Mouse (Mus musculus): ENCODE data around the gene Mief2.

Gene Mief2

DNA sequence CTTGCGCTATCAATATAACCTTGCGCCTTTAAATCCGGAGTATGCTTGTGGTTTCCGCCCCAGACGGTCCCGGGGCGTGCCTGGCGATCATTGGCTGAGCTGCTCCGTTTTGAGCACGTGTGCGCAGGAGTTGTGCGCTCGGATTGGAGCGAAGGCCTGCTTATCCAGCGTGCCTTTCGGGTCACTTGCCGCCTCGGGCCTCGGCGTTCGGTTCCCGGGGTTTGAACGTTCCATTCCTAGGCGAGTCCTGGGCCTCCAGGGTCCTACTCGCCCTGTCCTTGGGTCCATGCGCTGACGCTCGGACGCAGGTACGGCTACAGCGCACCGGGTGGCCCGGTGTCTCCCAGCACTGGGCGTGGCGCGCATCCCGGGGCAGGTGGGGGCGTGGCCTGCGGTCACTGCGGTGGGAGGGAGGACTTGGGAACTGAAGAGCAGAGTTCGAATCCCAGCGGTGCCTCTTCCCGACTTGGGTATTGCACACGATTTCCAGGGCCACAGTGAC is at the start of gene Mief2:
Gene Mief2 (plus strand): TSS at position 139 of the 502 bp plus-strand sequence.
- in situ Hi-C loops (cut with MboI, MseI), result no loop called here

DNA sequence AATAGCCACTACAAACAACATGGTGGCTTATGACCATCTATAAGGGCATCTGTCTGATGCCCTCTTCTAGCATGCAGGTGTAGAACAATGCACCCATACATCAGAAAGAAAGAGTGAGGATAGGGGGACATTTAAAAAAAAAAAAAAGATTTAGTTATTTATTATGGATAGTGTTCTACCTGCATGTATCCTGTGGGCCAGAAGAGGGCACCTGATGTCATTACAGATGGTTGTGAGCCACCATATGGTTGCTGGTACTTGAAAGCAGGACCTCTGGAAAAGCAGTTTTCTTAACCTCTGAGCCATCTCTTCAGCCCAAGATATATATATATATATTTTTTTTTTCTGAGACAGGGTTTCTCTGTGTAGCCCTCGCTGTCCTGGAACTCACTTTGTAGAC is 32.0 kb upstream of the Mief2 start:
- in situ Hi-C loops (cut with MboI, MseI), result no loop called here

DNA sequence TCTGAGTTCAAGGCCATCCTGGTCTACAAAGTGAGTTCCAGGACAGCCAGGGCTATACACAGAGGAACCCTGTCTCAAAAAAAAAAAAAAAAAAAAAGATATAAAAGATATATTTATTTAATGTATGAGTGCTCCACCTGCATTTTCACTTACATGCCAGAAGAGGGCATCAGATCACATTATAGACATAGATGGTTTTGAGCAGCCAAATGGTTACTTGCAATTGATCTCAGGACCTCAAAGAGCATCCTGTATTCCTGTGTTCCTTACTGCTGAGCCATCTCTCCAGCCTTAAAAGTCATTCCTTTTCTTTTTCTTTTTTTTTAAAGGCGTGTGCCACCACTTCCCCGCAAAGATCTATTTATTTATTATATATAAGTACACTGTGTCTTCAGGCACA is 30.6 kb upstream of the Mief2 start:
- in situ Hi-C loops (cut with MboI, MseI), result no loop called here

DNA sequence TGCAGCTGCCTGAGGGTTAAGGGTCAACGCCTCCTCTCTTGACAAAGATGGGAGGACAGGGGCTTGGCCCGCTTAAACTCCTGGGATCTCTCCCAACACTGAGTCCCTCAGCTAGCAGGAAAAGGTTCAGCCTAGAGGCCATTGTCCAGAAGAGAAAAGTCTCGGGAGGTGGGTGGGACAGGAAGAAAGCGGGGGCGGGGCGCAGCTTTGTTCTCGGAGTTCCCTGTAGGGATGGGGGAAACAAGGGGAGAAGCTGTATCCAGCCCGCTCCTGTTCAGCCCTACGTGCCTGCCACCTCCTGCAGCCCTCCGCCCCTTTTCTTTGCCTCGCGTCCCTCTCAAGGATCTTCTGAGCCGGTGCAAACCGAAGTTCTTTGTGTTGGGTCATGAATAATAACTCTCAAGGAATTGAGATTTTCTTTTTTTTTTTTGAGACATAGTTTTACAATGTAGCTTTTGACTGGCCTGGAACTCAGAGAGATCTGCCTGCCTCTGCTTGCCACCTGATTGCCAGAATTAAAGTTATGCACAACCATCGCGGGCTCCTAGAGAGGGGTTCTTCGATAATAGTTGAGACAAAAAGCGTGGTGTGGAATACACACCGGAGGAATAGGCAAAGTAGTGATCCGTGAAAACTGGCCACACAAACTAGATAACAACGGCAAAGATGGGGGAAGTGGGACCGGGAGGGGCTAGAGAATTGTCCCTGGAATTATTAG is 29.2 kb upstream of the Mief2 start:
- in situ Hi-C loops (cut with MboI, MseI), result no loop called here

DNA sequence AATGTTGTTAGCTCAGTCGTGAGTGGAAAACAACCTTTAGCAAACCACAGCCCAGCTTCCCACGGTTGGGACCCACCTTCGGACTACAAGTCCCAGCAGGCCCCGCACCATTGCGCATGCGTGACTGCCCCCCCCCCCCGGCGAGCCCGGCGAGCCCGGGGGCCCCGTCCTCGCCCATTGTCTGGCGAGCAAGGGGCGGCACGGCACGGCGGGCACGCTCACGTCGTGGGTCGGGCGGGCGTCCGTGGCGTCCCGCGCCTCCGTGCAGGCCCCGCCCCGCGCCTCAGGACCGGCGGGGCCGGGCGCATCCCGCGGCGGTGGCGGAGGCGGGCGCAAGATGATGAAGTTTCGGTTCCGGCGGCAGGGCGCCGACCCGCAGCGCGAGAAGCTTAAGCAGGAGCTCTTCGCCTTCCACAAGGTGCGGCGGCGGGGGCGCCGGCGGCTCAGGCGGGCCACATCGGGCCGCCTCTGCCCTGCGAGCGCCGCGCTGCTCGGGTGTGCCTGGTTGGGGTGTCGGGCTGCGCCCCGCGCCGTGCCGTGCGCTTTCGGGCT is 28.6 kb upstream of the Mief2 start, which contains the start of gene Llgl1:
Gene Llgl1 (plus strand): TSS at position 200 of the 552 bp plus-strand sequence.
- in situ Hi-C loops (cut with MboI, MseI), result loop anchor here in 1 of 2 experiments (5.0 to 10.0 kb wide), 2 partner anchors 1258 to 1895 kb away; partner anchors contain the start of gene Specc1

DNA sequence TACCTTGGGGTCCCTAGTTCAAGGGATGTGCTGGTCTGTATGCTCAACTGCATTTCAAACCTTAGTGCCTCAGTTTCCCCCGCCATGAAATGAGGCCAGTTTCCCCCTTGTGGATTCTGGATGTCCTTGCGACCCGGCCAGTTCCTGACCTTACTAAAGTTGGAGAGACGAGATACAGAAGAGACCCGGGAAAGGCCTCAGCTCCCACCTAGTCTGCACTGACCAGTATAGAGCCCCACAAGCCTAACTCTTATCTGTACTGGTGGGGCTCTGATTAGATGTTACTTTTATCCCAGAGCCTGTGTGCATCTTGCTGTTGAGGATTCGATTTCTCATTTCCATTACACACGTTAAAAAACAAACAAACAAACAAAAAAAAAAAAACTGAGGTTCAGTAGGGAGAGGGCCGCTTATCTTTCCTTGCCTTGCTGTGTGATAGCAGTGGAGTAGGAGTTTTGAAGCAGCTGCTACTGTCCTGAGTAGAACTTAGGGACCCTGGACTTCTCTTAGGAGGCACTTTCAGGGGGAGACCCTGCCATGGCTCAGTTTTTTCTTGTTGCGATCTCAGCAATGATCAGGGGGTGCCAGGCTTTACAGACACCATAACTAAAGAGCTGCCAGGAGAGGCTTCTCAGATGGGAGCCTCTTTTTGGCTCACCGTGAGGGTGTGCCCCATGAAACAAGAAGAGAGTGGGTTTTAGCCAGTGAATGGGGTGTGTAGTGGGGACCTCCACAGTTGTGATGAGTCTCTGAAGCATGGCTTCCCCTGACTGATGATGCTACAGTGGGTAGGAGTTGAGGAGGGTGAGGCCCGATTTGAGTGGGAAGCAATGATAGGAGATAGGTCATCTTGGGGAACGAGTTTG is 27.6 kb upstream of the Mief2 start:
- in situ Hi-C loops (cut with MboI, MseI), result loop anchor here in 1 of 2 experiments (5.0 to 10.0 kb wide), 2 partner anchors 1257 to 1894 kb away; partner anchors contain the start of gene Specc1

DNA sequence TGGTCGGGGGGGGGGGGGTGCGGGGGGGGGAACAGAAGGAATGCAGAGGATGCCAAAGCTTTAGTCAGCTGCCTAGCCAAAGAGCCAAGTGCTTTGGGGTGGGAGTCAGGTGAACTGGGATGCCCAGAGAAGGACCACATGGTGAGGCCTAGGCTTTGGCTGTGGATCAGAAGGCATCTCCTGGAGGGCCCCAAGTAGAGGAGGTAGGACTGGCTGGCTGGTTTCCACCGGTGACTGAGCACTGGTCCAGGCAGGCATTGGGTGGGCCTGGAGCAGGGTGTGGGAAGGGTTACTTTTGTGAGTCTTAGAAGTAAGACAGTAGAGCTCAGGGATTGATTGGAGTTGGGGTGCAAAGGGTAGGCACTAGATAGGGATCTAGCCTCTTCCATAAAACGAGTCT is 26.6 kb upstream of the Mief2 start:
- in situ Hi-C loops (cut with MboI, MseI), result loop anchor here in 1 of 2 experiments (5.0 to 10.0 kb wide), 2 partner anchors 1256 to 1893 kb away; partner anchors contain the start of gene Specc1

DNA sequence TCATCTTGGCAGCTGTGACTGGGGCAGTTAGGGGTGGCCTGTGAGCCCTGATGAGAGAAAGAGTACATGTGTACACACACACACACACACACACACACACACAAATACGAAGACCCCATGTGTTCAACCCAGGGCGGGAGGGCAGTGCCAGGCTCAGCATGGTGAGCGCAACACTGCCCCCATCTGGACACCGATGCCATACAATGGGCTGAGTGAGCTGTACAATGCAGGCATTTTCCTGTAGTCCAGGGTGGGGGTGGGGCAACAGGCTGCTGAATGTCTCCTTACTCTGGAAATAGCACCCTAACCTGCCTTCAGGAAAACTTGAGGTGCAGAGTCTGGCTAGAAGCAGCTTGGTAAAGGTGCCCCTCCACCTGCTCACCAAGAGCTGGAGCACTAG is 25.1 kb upstream of the Mief2 start:
- in situ Hi-C loops (cut with MboI, MseI), result loop anchor here in 1 of 2 experiments (5.0 to 10.0 kb wide), 2 partner anchors 1254 to 1892 kb away; partner anchors contain the start of gene Specc1

DNA sequence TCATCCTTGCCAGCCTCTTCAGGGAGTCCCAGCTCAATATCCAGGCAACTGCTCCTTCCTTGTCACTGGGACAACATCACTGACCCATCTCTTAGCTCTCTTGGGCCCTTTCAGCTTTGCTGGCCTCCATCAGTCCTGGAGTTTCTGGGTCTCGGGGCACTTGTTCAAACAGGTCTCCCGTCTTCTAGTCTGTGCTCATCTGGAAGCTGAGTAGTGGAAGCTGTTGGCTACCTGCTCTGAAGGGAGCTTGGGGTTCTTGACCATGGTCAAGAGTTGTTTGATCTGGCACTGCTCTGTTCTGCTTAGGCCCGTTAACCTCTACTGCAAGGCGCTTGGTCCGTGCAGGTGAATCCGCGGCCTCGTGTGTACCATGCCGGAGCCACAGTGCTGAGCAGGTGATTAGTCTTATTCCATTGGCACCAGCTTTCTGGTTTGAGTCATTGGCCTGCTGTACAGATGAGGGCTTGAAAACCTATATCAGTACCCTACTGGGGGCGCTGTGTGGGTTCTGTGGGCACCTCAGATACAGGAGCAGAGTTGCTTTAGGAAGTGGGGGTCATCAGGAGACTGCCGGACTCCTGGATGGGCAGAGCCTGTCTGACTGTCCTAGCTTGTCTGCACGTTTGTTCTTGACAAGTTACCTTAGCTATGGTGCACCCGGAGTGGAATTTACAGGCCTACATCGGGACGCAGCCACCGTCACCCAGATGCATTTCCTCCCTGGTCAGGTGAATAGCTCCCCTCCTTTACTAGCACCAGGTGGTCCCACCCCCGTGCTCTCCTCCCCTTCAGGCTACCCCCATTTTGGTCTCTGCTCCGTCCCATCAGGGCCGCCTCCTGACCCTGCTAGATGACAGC is 23.9 kb upstream of the Mief2 start:
- in situ Hi-C loops (cut with MboI, MseI), result loop anchor here in 1 of 2 experiments (5.0 to 10.0 kb wide), 2 partner anchors 1253 to 1891 kb away; partner anchors contain the start of gene Specc1

DNA sequence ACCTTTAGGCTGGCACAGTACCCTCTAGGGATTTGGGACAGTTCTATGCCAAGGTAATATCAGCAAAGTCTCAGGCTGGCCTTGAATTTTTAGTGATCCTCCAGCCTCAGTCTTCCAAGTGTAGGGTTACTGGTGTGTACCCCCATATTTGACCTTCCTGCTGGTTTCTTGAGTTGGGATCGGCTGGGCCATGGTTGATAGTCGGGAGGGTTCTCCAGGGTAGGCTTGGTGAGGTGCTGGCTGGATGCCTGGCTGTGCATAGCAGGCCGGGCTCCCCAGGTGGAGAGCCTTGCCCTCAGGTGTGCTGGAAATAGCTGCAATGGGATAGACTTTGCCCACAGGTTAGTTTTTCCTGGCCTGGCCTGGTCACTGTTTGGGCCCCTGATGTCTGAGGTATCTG is 22.9 kb upstream of the Mief2 start:
- in situ Hi-C loops (cut with MboI, MseI), result loop anchor here in 1 of 2 experiments (10.0 kb wide), 1 partner anchor 1890 kb away; no protein-coding TSS in a partner anchor

DNA sequence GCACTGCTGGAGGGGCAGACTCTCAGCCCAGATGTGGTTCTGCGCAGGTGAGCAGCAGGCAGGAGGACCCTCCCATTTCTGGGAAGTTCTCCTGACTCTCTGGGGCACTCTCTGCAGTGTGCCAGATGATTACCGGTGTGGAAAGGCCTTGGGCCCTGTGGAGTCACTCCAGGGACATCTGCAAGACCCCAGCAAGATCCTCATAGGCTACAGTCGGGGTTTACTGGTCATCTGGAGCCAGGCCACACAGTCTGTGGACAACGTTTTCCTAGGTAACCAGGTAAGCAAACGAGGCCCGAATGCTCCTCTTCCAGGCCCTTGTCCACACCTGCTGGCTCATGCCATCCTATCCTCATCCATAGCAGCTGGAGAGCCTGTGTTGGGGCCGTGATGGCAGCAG is 22.1 kb upstream of the Mief2 start:
- in situ Hi-C loops (cut with MboI, MseI), result loop anchor here in 1 of 2 experiments (10.0 kb wide), 1 partner anchor 1889 kb away; no protein-coding TSS in a partner anchor

DNA sequence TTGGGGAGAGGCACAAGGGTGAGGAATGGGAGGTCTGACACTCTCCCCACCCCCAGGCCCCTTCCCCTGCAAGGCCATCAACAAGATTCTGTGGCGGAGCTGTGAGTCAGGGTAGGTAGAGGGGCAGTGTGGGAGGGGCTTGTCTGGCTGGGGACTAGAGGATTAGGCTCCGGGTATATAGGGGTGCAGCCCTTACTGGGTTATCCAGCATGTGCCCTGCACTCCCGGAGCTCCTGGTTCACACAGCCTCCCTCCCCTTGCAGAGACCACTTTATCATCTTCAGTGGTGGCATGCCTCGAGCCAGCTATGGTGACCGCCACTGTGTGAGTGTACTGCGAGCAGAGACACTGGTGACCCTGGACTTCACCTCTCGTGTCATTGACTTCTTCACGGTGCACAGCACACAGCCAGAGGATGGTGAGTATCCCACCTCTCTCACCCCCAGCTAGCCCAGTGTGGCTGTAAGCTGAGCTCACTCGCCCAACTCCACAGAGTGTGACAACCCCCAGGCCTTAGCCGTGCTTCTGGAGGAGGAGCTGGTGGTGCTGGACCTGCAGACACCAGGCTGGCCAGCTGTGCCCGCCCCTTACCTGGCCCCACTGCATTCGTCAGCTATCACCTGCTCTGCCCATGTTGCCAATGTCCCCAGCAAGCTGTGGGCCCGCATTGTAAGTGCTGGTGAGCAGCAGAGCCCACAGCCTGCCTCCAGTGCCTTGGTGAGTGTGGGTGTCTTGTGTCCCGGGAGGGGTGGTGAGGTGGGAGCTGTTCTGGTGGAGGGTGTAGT is 21.3 kb upstream of the Mief2 start:
- in situ Hi-C loops (cut with MboI, MseI), result loop anchor here in 1 of 2 experiments (10.0 kb wide), 1 partner anchor 1888 kb away; no protein-coding TSS in a partner anchor

DNA sequence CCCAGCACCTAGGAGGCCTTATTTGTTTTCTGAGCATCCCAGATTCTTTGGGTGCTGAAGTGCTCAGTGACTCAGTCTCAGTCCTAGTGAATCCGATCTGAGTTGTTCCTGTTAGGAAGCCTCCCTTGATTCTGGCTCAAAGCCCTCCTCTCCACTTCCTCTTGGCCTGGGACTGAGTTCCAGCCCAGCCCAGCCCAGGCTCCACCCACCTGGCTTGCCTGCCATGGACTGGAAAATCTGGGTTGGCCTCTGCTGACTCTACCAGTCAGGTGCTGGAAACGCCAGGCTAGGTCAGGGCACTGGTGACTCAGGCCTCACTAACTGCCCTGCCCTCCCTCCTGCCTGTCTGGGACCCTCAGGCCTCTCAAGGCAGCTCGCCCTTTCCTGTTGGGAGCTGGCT is 20.5 kb upstream of the Mief2 start:
- in situ Hi-C loops (cut with MboI, MseI), result loop anchor here in 1 of 2 experiments (10.0 kb wide), 1 partner anchor 1887 kb away; no protein-coding TSS in a partner anchor

DNA sequence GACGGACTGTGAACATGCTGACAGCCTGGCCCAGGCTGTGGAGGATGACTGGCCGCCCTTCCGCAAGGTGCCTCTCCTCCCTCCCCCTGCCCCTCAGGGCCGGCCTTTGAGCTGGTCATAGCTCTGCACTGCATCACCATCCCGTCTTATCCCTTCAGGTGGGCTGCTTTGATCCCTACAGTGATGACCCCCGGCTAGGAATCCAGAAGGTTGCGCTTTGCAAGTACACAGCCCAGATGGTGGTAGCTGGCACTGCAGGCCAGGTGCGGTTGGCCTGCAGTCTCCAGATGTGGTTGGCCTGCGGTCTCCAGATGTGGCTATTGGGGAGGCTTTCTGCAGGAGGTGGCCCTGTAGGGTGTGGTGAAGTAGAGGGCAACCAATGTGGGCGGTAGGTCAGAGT is 19.6 kb upstream of the Mief2 start:
- in situ Hi-C loops (cut with MboI, MseI), result loop anchor here in 1 of 2 experiments (10.0 kb wide), 1 partner anchor 1886 kb away; no protein-coding TSS in a partner anchor

DNA sequence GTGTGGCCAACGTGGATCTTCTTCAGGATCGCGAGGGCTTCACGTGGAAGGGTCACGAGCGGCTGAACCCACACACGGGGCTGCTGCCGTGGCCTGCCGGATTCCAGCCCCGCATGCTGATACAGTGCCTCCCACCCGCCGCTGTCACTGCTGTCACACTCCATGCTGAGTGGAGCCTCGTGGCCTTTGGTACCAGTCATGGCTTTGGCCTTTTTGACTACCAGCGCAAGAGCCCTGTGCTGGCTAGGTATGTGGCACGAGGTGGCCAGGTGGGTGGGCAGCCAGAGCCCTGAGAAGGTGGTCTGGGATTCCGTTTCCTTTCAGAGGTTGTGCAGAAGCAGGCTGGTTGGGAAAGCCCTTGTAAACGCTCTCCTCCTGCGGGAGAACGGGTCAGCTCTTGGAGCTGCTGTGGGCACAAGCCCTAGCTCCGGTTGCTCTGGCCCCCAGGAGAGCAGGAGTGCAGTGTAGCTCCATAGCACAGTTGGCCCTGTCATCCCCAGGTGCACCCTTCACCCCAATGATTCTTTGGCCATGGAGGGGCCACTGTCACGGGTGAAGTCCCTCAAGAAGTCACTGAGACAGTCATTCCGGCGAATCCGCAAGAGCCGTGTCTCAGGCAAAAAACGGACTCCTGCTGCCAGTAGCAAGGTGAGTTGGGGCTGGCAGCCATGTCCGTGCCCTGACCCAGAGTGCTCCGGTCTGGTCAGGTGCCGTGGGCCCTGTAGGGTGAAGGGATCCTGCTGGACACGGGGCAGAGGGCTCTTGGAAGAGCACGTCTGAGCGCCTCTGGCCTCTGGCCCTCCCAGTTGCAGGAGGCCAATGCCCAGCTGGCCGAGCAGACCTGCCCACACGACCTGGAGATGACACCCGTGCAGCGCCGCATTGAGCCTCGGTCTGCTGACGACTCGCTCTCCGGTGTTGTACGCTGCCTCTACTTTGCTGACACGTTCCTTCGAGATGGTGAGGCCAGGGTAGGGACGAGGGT is 18.4 kb upstream of the Mief2 start:
- in situ Hi-C loops (cut with MboI, MseI), result loop anchor here in 1 of 2 experiments (10.0 kb wide), 1 partner anchor 1885 kb away; no protein-coding TSS in a partner anchor

DNA sequence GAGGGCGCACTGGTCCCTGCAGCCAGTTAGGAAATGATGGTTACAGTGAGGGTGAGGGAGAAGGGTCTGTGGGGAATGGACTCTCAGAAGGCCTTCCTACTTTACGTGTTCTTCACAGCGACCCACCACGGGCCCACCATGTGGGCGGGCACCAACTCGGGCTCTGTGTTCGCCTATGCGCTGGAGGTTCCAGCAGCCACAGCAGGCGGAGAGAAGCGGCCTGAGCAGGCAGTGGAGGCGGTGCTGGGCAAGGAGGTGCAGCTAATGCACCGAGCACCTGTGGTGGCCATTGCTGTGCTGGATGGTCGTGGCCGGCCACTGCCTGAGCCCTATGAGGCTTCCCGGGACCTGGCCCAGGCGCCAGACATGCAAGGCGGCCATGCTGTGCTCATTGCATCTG is 17.0 kb upstream of the Mief2 start:
- in situ Hi-C loops (cut with MboI, MseI), result no loop called here

DNA sequence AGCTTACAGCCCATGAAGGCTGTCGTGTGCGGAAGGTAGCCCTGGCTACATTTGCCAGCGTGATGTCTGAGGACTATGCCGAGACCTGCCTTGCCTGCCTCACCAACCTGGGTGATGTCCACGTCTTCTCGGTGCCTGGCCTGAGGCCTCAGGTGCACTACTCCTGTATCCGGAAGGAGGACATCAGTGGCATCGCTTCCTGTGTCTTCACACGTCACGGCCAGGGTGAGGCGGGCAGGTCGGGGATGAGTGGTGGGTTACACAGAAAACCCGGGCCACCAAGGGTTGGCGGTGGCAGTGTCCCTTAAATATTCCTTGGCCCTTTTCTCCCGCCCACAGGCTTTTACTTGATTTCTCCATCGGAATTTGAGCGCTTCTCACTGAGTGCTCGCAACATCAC is 16.2 kb upstream of the Mief2 start:
- in situ Hi-C loops (cut with MboI, MseI), result no loop called here

DNA sequence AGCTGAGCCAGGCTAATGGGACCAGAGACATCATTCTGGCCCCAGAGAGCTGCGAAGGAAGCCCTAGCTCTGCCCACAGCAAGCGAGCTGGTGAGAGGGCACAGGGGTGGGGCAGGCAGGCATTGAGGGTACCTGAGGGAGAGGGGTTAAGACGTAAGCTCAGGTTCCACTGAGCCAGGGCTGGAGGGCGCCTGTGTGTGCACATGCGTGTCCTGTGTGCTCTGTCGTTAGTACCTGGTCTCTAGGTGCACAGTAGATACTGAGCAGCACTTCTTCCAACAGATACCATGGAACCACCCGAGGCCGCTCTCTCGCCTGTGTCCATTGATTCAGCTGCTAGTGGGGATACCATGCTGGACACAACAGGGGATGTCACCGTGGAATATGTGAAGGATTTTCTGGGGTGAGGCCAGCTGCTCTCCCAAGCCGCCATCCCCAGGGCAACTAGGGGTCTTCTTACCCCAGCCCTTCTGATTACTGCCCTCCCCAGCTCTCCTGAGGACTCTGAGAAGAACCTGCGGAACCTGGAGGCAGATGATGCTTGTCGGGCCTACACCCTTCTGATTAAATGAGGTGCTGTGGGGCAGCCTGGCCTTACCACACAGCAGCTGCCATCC is 15.5 kb upstream of the Mief2 start:
- in situ Hi-C loops (cut with MboI, MseI), result no loop called here
